In the genomic region with DNA sequence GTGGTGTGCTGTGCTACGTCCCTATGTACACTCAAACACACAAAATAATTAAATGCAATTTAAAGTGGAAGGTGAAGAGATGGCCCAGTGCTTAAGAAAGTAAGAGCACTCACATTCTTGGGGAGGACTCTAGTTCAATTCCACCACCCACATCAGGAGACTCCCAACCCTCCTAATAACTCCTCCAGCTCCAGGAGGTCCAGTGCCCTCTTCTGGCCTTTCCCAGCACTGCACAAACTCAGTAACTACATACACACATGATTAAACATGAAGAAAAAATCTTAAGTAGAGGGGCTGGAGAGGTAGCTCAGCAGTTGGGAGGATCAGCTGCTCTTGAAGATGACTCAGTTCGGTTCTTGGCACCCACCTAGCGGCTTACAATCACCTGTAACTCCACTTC, we compare ENCODE assay signal across 9 mouse cellular contexts. TPM values are rescaled to one million over a fixed set of nuclear protein-coding genes. Genes with fewer than 3 reads are reported as not detected.
A peak's percentile ranks its signal among the peaks of the same experiment; 100 is the strongest.
DNase-seq lines count a peak whose midpoint lies in the region; ATAC-seq and TF ChIP-seq lines count a peak whose summit lies in the region.
"Had no signal": no experiment of that assay in that cellular context is flagged by ENCODE, and none has a peak within 500 bp of the region (broad histone marks: within the 10 kb centered on the region; RNA-seq: fewer than 3 reads in every experiment).

No protein-coding gene starts in this region.

- no peak for TF ChIP-seq POLR2A in cerebellum, adult 2 months (IDR thresholded peaks at IDR 0.05; ENCODE audit: borderline replicate concordance, insufficient read depth, low read length)

- H3K36me3 ChIP-seq in liver, embryonic 13.5 days, result peaks cover 22% of the 10 kb centered on the region
- H3K36me3 ChIP-seq in stomach, postnatal 0 days (ENCODE audit: control insufficient read depth, insufficient read depth, low read length), result peaks cover 6% of the 10 kb centered on the region; the same call in 1 of the 2 replicates

- no peak for ATAC-seq in liver, embryonic 13.5 days (ENCODE audit: low read depth)
- no peak for ATAC-seq in stomach, postnatal 0 days (ENCODE audit: low FRiP score, low TSS enrichment)

- 52% methylated on average over 3 of the region's 3 CpGs for WGBS in cerebellum, adult 2 months
- 40% methylated on average over 3 of the region's 3 CpGs for WGBS in liver, embryonic 13.5 days (ENCODE audit: insufficient replicate concordance)
- WGBS in stomach, postnatal 0 days, result 56% methylated on average over 3 of the region's 3 CpGs

- no peaks in the 10 kb centered on the region for H3K27me3 ChIP-seq in cerebellum, adult 2 months (ENCODE audit: control insufficient read depth, insufficient read depth, low read length)
- peaks cover 37% of the 10 kb centered on the region for H3K27me3 ChIP-seq in liver, embryonic 13.5 days
- peaks cover 2% of the 10 kb centered on the region; the same call in 1 of the 2 replicates for H3K27me3 ChIP-seq in stomach, postnatal 0 days (ENCODE audit: control insufficient read depth, insufficient read depth, low read length)

- no peak for TF ChIP-seq EP300 in stomach, postnatal 0 days (optimal IDR thresholded peaks at IDR 0.05)

- no peak overlapping the region for H3K4me2 ChIP-seq in liver, embryonic 13.5 days
- H3K4me2 ChIP-seq in stomach, postnatal 0 days (replicated peaks; ENCODE audit: low read depth), result no peak overlapping the region
- H3K4me2 ChIP-seq: heart, embryonic 15.5 days had no signal

- intact Hi-C loops in left cerebral cortex, adult 2 months (cut with DNase I), result loop anchor here (1.0 kb wide), 1 partner anchor 66 kb away; no protein-coding TSS in a partner anchor

- peak; percentile 54 to 69 for DNase-seq in cerebellum, adult 2 months
- DNase-seq in cerebellum, adult 11 months, result no peak
- peak in 1 of 2 experiments; percentile 59 for DNase-seq in left cerebral cortex, adult 2 months (ENCODE audit: extremely low spot score in 1 of 2, low spot score in 2 of 2)
- no peak for DNase-seq in left cerebral cortex, adult 8-10 months (ENCODE audit: low spot score in 2 of 2)
- peak; percentile 71 for DNase-seq in NIH3T3 (ENCODE audit: low read depth)
- peak; percentile 55 for DNase-seq in embryo, embryonic 11 days
- peak; percentile 31 for DNase-seq in liver, embryonic 13.5 days
- peak; percentile 64 for DNase-seq in stomach, postnatal 0 days (ENCODE audit: low spot score)

- H3K9ac ChIP-seq in liver, embryonic 13.5 days, result no peak overlapping the region
- no peak overlapping the region for H3K9ac ChIP-seq in stomach, postnatal 0 days (ENCODE audit: low read length)
- H3K9ac ChIP-seq: heart, embryonic 15.5 days had no signal

- no peaks in the 10 kb centered on the region for H3K9me3 ChIP-seq in liver, embryonic 13.5 days (replicated peaks)
- H3K9me3 ChIP-seq in stomach, postnatal 0 days (ENCODE audit: control insufficient read depth, low read length), result no peaks in the 10 kb centered on the region
- H3K9me3 ChIP-seq: heart, embryonic 15.5 days had no signal

- TF ChIP-seq CTCF in cerebellum, adult 2 months (IDR thresholded peaks at IDR 0.05; ENCODE audit: borderline replicate concordance, insufficient read depth, low read depth, low read length), result peak; percentile 82
- peak; percentile 76 for TF ChIP-seq CTCF in left cerebral cortex, adult 2 months (IDR thresholded peaks at IDR 0.05)
- peak; percentile 80 for TF ChIP-seq CTCF in stomach, postnatal 0 days (IDR thresholded peaks at IDR 0.05; ENCODE audit: low read depth)

- H3K27ac ChIP-seq in cerebellum, adult 2 months (ENCODE audit: insufficient read depth, low read length), result no peak overlapping the region
- H3K27ac ChIP-seq in left cerebral cortex, adult 2 months, result no peak overlapping the region
- no peak overlapping the region for H3K27ac ChIP-seq in liver, embryonic 13.5 days
- no peak overlapping the region for H3K27ac ChIP-seq in stomach, postnatal 0 days (replicated peaks)
- H3K27ac ChIP-seq: heart, embryonic 15.5 days had no signal

- peaks cover 4% of the 10 kb centered on the region for H3K4me1 ChIP-seq in cerebellum, adult 2 months (ENCODE audit: control insufficient read depth, insufficient read depth, low read length)
- no peaks in the 10 kb centered on the region for H3K4me1 ChIP-seq in liver, embryonic 13.5 days (replicated peaks)
- no peaks in the 10 kb centered on the region for H3K4me1 ChIP-seq in stomach, postnatal 0 days (replicated peaks; ENCODE audit: control insufficient read depth, insufficient read depth)
- H3K4me1 ChIP-seq: heart, embryonic 15.5 days had no signal

- no peak overlapping the region for H3K4me3 ChIP-seq in cerebellum, adult 2 months (replicated peaks; ENCODE audit: insufficient read depth, low read depth, low read length)
- H3K4me3 ChIP-seq in left cerebral cortex, adult 2 months, result no peak overlapping the region
- H3K4me3 ChIP-seq in liver, embryonic 13.5 days (replicated peaks), result no peak overlapping the region
- no peak overlapping the region for H3K4me3 ChIP-seq in stomach, postnatal 0 days (ENCODE audit: low read depth, low read length)
- H3K4me3 ChIP-seq: heart, embryonic 15.5 days had no signal

RNA-seq across cellular contexts. Expression of a gene that starts 6.6 kb away (rescaled TPM):
- 77.1 and 88.3 TPM in 2 replicates for polyA plus RNA-seq in cerebellum, adult 2 months (2012; rRNA removed)
- 10 to 100 TPM; 65.1 to 75.0 TPM for total RNA-seq in left cerebral cortex, adult 2 months (2021)
- 10 to 100 TPM; 45.0 to 60.8 (median 50.5) TPM for total RNA-seq in left cerebral cortex, adult 8-10 months (2022)
- 0.03 TPM in 2 replicates for polyA plus RNA-seq in liver, embryonic 13.5 days (2015; fragmentation: Nextera tagmentation; extraction: Ambion mirVana)
- 0.15 and 0.22 TPM in 2 replicates for polyA plus RNA-seq in stomach, postnatal 0 days (2015; fragmentation: Nextera tagmentation; extraction: Ambion mirVana)

RNA-seq across cellular contexts. Expression of a gene that starts 11.3 kb away (rescaled TPM):
- 73.9 and 76.9 TPM in 2 replicates for polyA plus RNA-seq in cerebellum, adult 2 months (2012; rRNA removed)
- total RNA-seq in left cerebral cortex, adult 2 months (2021), result 10 to 100 TPM; 64.7 to 68.0 TPM
- 10 to 100 TPM; 56.8 to 65.8 (median 59.9) TPM for total RNA-seq in left cerebral cortex, adult 8-10 months (2022)
- 3.9 and 5.9 TPM in 2 replicates for polyA plus RNA-seq in liver, embryonic 13.5 days (2015; fragmentation: Nextera tagmentation; extraction: Ambion mirVana)
- 7.9 and 8.5 TPM in 2 replicates for polyA plus RNA-seq in stomach, postnatal 0 days (2015; fragmentation: Nextera tagmentation; extraction: Ambion mirVana)

RNA-seq across cellular contexts. Expression of a gene that starts 33.6 kb away (rescaled TPM):
- polyA plus RNA-seq in cerebellum, adult 2 months (2012; rRNA removed), result 22.6 and 28.2 TPM in 2 replicates
- total RNA-seq in left cerebral cortex, adult 2 months (2021), result 10 to 100 TPM; 17.1 to 17.8 TPM
- 10 to 100 TPM; 10.9 to 21.0 (median 16.6) TPM for total RNA-seq in left cerebral cortex, adult 8-10 months (2022)
- polyA plus RNA-seq in liver, embryonic 13.5 days (2015; fragmentation: Nextera tagmentation; extraction: Ambion mirVana), result 6.7 and 8.6 TPM in 2 replicates
- 8.0 and 8.2 TPM in 2 replicates for polyA plus RNA-seq in stomach, postnatal 0 days (2015; fragmentation: Nextera tagmentation; extraction: Ambion mirVana)

RNA-seq across cellular contexts. Expression of a gene that starts 35.9 kb away (rescaled TPM):
- polyA plus RNA-seq in cerebellum, adult 2 months (2012; rRNA removed), result 162 and 168 TPM in 2 replicates
- total RNA-seq in left cerebral cortex, adult 2 months (2021), result 100 to 1,000 TPM; 143 to 164 TPM
- total RNA-seq in left cerebral cortex, adult 8-10 months (2022), result 100 to 1,000 TPM; 137 to 158 (median 157) TPM
- polyA plus RNA-seq in liver, embryonic 13.5 days (2015; fragmentation: Nextera tagmentation; extraction: Ambion mirVana), result 11.5 and 11.6 TPM in 2 replicates
- 35.7 and 37.8 TPM in 2 replicates for polyA plus RNA-seq in stomach, postnatal 0 days (2015; fragmentation: Nextera tagmentation; extraction: Ambion mirVana)

Comparison
In these comparisons a context has a peak if more than half of its experiments do, and no peak if none do; other contexts are left out.
1. DNase-seq: peak in cerebellum, adult 2 months (2 of 2), NIH3T3 (single experiment), embryo, embryonic 11 days (single experiment), liver, embryonic 13.5 days (single experiment) and stomach, postnatal 0 days (single experiment); none in cerebellum, adult 11 months (single experiment) and left cerebral cortex, adult 8-10 months (0 of 2).
2. RNA of a gene that starts 6.6 kb away (polyA plus RNA-seq): 77.1 to 88.3 TPM in cerebellum, adult 2 months; 0.15 to 0.22 TPM in stomach, postnatal 0 days and 0.03 TPM in liver, embryonic 13.5 days; every median in the first group is over 10 times any median in the second.
3. Peak in every context shown above with its lines, with median percentiles within 50 percentile points of each other: CTCF ChIP-seq.